Mouse (Mus musculus): ENCODE measurements around the gene Klc2. TPM values are rescaled to one million over a fixed set of nuclear protein-coding genes. Genes with fewer than 3 reads are reported as not detected.

The Klc2 gene
- polyA plus RNA-seq (2015; fragmentation: Nextera tagmentation; extraction: Ambion mirVana) = 18.1 and 20.2 TPM in 2 replicates

DNA sequence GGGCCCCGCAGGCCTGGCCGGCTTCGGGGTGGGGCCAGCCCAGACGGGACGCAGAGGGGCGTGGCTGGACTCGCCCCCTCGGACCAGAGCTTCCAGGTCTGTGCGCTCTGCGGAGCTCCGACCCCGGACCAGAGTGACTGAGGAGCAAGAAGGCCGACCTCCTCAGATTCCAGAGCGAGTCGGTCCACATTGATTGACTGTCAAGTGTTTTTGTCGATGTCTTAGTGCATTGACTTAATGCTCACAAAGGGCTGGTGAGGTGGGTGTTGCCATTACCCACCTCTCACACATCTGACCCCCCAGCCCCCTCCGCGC is at the start of gene Klc2:
Klc2 (minus strand) TSS at position 177 of the 315 bp plus-strand sequence.
- WGBS = under 1% methylated on average over 18 of the region's 18 CpGs
- H3K27me3 ChIP-seq (ENCODE audit: insufficient read depth, low read length) = no peaks in the 10 kb centered on the region
- H3K9me3 ChIP-seq (replicated peaks; ENCODE audit: low read length) = no peaks in the 10 kb centered on the region
- peak within 1 kb of the TSS; percentile 85 for H3K27ac ChIP-seq
- H3K36me3 ChIP-seq (ENCODE audit: insufficient read depth, low read length) = 0 out of 2 replicates have a peak, but pooled peaks cover 4% of the 10 kb centered on the region
- no peak for DNase-seq (ENCODE audit: low spot score)
- peak within 1 kb of the TSS; percentile 81 for H3K9ac ChIP-seq (ENCODE audit: low read depth, low read length)
- TF ChIP-seq CTCF (IDR thresholded peaks at IDR 0.05; ENCODE audit: low read depth) = no peak
- peak within 1 kb of the TSS; percentile 90 for H3K4me3 ChIP-seq (replicated peaks; ENCODE audit: low read depth, low read length)
- H3K4me2 ChIP-seq (ENCODE audit: low read length) = peak within 1 kb of the TSS; percentile 88
- H3K4me1 ChIP-seq (replicated peaks; ENCODE audit: insufficient read depth, low read length) = peaks cover 10% of the 10 kb centered on the region
- ATAC-seq (replicated peaks; ENCODE audit: low FRiP score, low read depth) = peak; percentile 89; the same call in 1 of the 2 replicates

DNA sequence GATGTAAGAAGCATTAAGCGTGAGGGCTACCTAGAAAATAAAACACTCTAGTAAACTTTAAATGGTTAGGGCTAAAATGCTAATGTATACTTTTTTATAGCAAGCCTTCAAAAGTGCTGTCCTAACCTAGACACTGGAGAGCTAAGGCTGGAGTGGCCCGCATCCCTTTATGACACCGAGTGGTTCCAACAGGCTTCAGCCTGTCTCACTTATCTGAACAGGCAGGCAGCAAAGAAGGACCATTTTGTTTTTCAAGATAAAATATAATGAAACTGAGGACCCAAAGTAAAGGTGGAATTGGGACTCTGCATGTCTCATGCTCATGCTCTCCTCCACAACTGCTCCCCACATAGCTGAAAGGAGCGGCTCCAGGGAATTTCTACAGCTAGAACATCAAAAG is 49.1 kb upstream of the Klc2 start:
- H3K4me3 ChIP-seq (replicated peaks; ENCODE audit: low read depth, low read length) = no peak overlapping the region
- no peak overlapping the region for H3K9ac ChIP-seq (ENCODE audit: low read depth, low read length)
- H3K27ac ChIP-seq = no peak overlapping the region
- no peaks in the 10 kb centered on the region for H3K9me3 ChIP-seq (replicated peaks; ENCODE audit: low read length)
- H3K36me3 ChIP-seq (ENCODE audit: insufficient read depth, low read length) = no peaks in the 10 kb centered on the region
- DNase-seq (ENCODE audit: low spot score) = no peak
- TF ChIP-seq CTCF (IDR thresholded peaks at IDR 0.05; ENCODE audit: low read depth) = no peak
- H3K27me3 ChIP-seq (ENCODE audit: insufficient read depth, low read length) = no peaks in the 10 kb centered on the region
- ATAC-seq (replicated peaks; ENCODE audit: low FRiP score, low read depth) = no peak
- no peaks in the 10 kb centered on the region for H3K4me1 ChIP-seq (replicated peaks; ENCODE audit: insufficient read depth, low read length)
- 89% methylated on average over 4 of the region's 4 CpGs for whole genome bisulfite sequencing
- no peak overlapping the region for H3K4me2 ChIP-seq (ENCODE audit: low read length)

DNA sequence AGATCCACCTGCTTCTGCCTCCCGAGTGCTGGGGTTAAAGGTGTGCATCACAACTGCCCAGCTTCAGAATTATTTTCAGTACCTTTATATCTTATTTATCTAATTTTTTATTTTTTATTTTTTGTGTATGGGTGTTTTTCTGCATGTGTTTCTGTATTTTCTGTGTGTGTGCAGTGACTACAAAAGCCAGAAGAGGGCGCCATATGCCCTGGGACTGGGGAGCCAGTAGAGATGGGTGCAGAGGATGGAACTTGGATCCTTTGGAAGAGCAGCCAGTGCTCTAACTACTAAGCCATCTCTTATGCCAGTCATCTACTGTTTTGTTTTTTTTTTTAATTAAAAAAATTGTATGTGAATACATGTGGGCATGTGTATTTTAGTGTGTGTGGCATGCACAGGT is 46.0 kb upstream of the Klc2 start:
- H3K4me2 ChIP-seq (ENCODE audit: low read length) = no peak overlapping the region
- no peaks in the 10 kb centered on the region for H3K4me1 ChIP-seq (replicated peaks; ENCODE audit: insufficient read depth, low read length)
- H3K36me3 ChIP-seq (ENCODE audit: insufficient read depth, low read length) = no peaks in the 10 kb centered on the region
- TF ChIP-seq CTCF (IDR thresholded peaks at IDR 0.05; ENCODE audit: low read depth) = peak; percentile 64
- no peaks in the 10 kb centered on the region for H3K27me3 ChIP-seq (ENCODE audit: insufficient read depth, low read length)
- DNase-seq (ENCODE audit: low spot score) (peak; percentile 24), ATAC-seq (replicated peaks; ENCODE audit: low FRiP score, low read depth) (no peak)
- no peak overlapping the region for H3K4me3 ChIP-seq (replicated peaks; ENCODE audit: low read depth, low read length)
- H3K9ac ChIP-seq (ENCODE audit: low read depth, low read length) = no peak overlapping the region
- 73% methylated on average over 2 of the region's 2 CpGs for WGBS
- H3K9me3 ChIP-seq (replicated peaks; ENCODE audit: low read length) = no peaks in the 10 kb centered on the region
- no peak overlapping the region for H3K27ac ChIP-seq

DNA sequence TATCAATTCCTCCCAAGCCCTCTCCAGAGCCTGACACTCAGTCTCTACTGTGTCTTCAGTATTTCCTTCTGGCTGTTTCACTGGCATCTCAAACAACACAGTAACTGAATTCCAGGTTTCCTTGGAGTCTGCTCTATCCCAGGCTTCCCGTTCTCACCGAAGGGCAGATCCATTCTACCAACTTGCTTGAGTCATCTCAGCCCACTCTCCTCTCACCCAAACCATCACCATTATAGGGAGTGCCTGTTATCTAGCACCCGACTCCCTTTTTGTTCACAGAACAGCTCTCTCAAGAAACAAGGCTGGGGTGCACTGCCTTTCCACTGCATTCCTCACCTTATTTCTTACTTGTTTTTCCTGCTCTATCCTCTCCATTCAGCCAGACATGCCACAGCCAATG is 43.6 kb upstream of the Klc2 start:
- H3K9ac ChIP-seq (ENCODE audit: low read depth, low read length) = no peak overlapping the region
- no peak for TF ChIP-seq CTCF (IDR thresholded peaks at IDR 0.05; ENCODE audit: low read depth)
- no peak overlapping the region for H3K27ac ChIP-seq
- ATAC-seq (replicated peaks; ENCODE audit: low FRiP score, low read depth) (no peak), DNase-seq (ENCODE audit: low spot score) (no peak)
- H3K9me3 ChIP-seq (replicated peaks; ENCODE audit: low read length) = no peaks in the 10 kb centered on the region
- H3K4me2 ChIP-seq (ENCODE audit: low read length) = no peak overlapping the region
- no peak overlapping the region for H3K4me3 ChIP-seq (replicated peaks; ENCODE audit: low read depth, low read length)
- no peaks in the 10 kb centered on the region for H3K36me3 ChIP-seq (ENCODE audit: insufficient read depth, low read length)
- H3K4me1 ChIP-seq (replicated peaks; ENCODE audit: insufficient read depth, low read length) = no peaks in the 10 kb centered on the region
- WGBS = 96% methylated on average over 3 of the region's 3 CpGs
- H3K27me3 ChIP-seq (ENCODE audit: insufficient read depth, low read length) = no peaks in the 10 kb centered on the region

DNA sequence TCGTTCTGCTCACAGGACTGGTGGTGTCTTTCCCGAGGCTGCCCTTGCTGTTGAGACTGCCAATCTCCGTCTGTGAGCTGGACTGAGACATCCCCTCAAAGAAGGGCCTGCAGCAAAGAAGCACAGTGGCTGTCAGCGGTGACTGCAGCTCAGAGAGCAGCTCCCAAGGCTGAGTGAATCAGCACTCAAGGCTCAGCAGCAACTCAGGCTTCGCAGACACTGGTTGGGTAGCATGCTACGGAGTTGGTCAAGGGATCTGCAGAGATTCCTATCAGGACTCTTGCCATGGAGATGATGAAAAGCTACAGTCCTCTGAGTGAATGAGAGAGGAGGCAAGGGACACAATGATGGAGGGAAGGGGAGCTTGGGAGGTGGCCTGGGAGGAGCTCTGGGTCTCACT is 33.9 kb upstream of the Klc2 start:
- Histone ChIP-seq H3K9ac (ENCODE audit: low read depth, low read length) (no peak overlapping the region), H3K4me1 (replicated peaks; ENCODE audit: insufficient read depth, low read length) (no peaks in the 10 kb centered on the region), H3K27me3 (ENCODE audit: insufficient read depth, low read length) (no peaks in the 10 kb centered on the region), H3K4me2 (ENCODE audit: low read length) (no peak overlapping the region), H3K9me3 (replicated peaks; ENCODE audit: low read length) (no peaks in the 10 kb centered on the region), H3K27ac (no peak overlapping the region), H3K36me3 (ENCODE audit: insufficient read depth, low read length) (peaks cover 18% of the 10 kb centered on the region), H3K4me3 (replicated peaks; ENCODE audit: low read depth, low read length) (no peak overlapping the region)
- WGBS = 93% methylated on average over 6 of the region's 6 CpGs
- DNase-seq (ENCODE audit: low spot score) = no peak
- ATAC-seq (replicated peaks; ENCODE audit: low FRiP score, low read depth) = no peak
- TF ChIP-seq CTCF (IDR thresholded peaks at IDR 0.05; ENCODE audit: low read depth) = no peak

DNA sequence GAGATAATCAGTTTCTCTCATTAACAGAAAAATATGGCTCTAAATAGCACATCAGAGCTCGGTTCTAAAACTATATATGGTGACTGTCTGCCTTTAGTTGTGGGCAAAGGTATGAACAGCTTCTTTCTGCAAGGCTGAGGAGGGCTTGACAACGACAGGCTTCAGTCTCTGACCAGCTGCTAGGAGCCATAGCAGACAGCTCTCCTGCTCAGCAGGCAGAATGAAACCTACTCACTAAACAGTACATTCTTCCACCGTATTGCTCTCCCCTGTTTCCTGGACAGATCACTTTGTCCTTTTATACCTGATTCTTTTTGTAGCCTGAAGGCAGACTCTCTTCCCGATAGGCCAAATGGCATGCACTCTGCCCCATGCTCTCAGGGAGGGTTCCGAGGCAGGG is 33.4 kb upstream of the Klc2 start:
- no peak overlapping the region for H3K4me2 ChIP-seq (ENCODE audit: low read length)
- peaks cover 18% of the 10 kb centered on the region for H3K36me3 ChIP-seq (ENCODE audit: insufficient read depth, low read length)
- H3K9me3 ChIP-seq (replicated peaks; ENCODE audit: low read length) = no peaks in the 10 kb centered on the region
- ATAC-seq (replicated peaks; ENCODE audit: low FRiP score, low read depth) = no peak
- H3K4me3 ChIP-seq (replicated peaks; ENCODE audit: low read depth, low read length) = no peak overlapping the region
- 89% methylated on average over 5 of the region's 5 CpGs for WGBS
- H3K9ac ChIP-seq (ENCODE audit: low read depth, low read length) = no peak overlapping the region
- no peak for TF ChIP-seq CTCF (IDR thresholded peaks at IDR 0.05; ENCODE audit: low read depth)
- H3K27ac ChIP-seq = no peak overlapping the region
- H3K4me1 ChIP-seq (replicated peaks; ENCODE audit: insufficient read depth, low read length) = no peaks in the 10 kb centered on the region
- H3K27me3 ChIP-seq (ENCODE audit: insufficient read depth, low read length) = no peaks in the 10 kb centered on the region
- no peak for DNase-seq (ENCODE audit: low spot score)

DNA sequence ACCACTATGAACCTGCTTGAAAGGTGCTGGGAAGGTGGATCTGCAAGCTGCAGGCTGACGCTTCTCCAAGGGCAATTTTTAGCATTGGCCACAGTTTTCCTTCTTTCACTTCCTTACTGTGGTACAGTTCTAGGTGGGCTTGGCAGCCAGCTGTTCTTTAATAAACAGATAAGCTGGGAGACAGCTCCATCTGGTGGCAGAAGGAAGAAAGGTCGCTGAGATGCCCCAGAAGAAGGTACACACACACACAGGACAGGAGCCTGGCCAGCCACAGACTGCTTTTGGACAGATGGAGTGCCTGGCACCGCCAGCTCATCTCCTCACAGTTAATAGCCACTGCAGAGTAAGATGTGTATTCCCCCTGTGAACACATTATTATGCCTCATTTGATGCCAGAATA is 33.0 kb upstream of the Klc2 start:
- Histone ChIP-seq H3K9me3 (replicated peaks; ENCODE audit: low read length) (no peaks in the 10 kb centered on the region), H3K4me1 (replicated peaks; ENCODE audit: insufficient read depth, low read length) (no peaks in the 10 kb centered on the region), H3K4me3 (replicated peaks; ENCODE audit: low read depth, low read length) (no peak overlapping the region), H3K27me3 (ENCODE audit: insufficient read depth, low read length) (no peaks in the 10 kb centered on the region), H3K27ac (no peak overlapping the region), H3K36me3 (ENCODE audit: insufficient read depth, low read length) (peaks cover 21% of the 10 kb centered on the region), H3K4me2 (ENCODE audit: low read length) (no peak overlapping the region), H3K9ac (ENCODE audit: low read depth, low read length) (no peak overlapping the region)
- TF ChIP-seq CTCF (IDR thresholded peaks at IDR 0.05; ENCODE audit: low read depth) = peak; percentile 80
- WGBS = 46% methylated on average over 3 of the region's 3 CpGs
- ATAC-seq (replicated peaks; ENCODE audit: low FRiP score, low read depth) (no peak), DNase-seq (ENCODE audit: low spot score) (peak; percentile 76)

Data from kidney, postnatal 0 days (tissue).